In the genomic region with DNA sequence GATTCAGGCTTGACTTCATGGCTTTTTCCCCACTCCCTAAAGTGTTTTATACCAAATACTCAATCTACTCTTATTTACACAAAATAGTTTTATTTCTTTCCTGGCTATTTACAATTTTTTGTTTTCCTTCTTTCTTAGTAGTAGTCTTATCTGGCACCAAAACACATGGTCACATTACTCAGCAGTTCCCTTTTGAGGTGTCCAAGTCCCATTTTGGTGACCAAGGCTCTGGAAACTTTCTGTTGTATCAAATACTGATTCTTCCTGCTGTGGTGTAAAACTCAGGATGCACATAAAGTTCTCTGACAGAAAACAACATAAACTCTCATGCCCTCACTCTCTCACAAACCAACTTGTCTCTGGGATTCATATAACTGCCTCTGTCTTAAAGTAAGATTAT, we compare ENCODE assay signal across 24 mouse cellular contexts.
"Had no signal": no experiment of that assay in that cellular context is flagged by ENCODE, and none has a peak within 500 bp of the region (broad histone marks: within the 10 kb centered on the region; RNA-seq: fewer than 3 reads in every experiment).

No protein-coding gene starts in this region.

- H3K4me3 ChIP-seq: gastrocnemius, adult 2 months; heart, embryonic 10.5 days; heart, embryonic 12.5 days; hindbrain, embryonic 13.5 days; hindbrain, embryonic 15.5 days; intestine, embryonic 15.5 days; layer of hippocampus, adult 2 months; limb, embryonic 13.5 days; limb, embryonic 15.5 days; liver, embryonic 13.5 days had no signal

- H3K4me1 ChIP-seq: heart, embryonic 10.5 days; limb, embryonic 13.5 days had no signal

- H3K27me3 ChIP-seq: heart, embryonic 12.5 days; hindbrain, embryonic 13.5 days; hindbrain, embryonic 15.5 days; intestine, embryonic 15.5 days; limb, embryonic 13.5 days; limb, embryonic 15.5 days; liver, embryonic 13.5 days had no signal

- DNase-seq: gastrocnemius, adult 2 months; gastrocnemius, postnatal 10 days; gastrocnemius, postnatal 25 days; heart, adult 18-20 months; heart, postnatal 10 days; kidney, adult 18-20 months; kidney, adult 8-10 months; kidney, postnatal 10 days; kidney, postnatal 25 days; kidney, postnatal 4 days; layer of hippocampus, postnatal 36 days; left cerebral cortex, postnatal 4 days; liver, embryonic 13.5 days had no signal

- H3K36me3 ChIP-seq: heart, embryonic 10.5 days; heart, embryonic 12.5 days; hindbrain, embryonic 13.5 days; hindbrain, embryonic 15.5 days; intestine, embryonic 15.5 days; limb, embryonic 13.5 days; limb, embryonic 15.5 days; liver, embryonic 13.5 days had no signal

- ATAC-seq: inflammation-experienced regulatory T-cells, adult 6 months; intestine, embryonic 15.5 days; intestine, postnatal 0 days had no signal

- H3K9me3 ChIP-seq: heart, embryonic 10.5 days; heart, embryonic 12.5 days; hindbrain, embryonic 13.5 days; hindbrain, embryonic 15.5 days; intestine, embryonic 15.5 days; limb, embryonic 13.5 days; limb, embryonic 15.5 days; liver, embryonic 13.5 days had no signal

- H3K9ac ChIP-seq: heart, embryonic 12.5 days; hindbrain, embryonic 13.5 days; hindbrain, embryonic 15.5 days; intestine, embryonic 15.5 days; limb, embryonic 13.5 days; limb, embryonic 15.5 days; liver, embryonic 13.5 days had no signal

- H3K27ac ChIP-seq: gastrocnemius, adult 2 months; heart, embryonic 10.5 days; hindbrain, embryonic 15.5 days; intestine, embryonic 15.5 days; layer of hippocampus, adult 2 months; limb, embryonic 13.5 days; limb, embryonic 15.5 days; liver, embryonic 13.5 days had no signal

- H3K4me2 ChIP-seq: heart, embryonic 12.5 days; hindbrain, embryonic 13.5 days; hindbrain, embryonic 15.5 days; intestine, embryonic 15.5 days; limb, embryonic 13.5 days; limb, embryonic 15.5 days; liver, embryonic 11.5 days; liver, embryonic 13.5 days had no signal
